Mouse (Mus musculus) right cerebral cortex, postnatal 25 days (tissue): ENCODE results near the gene Slc33a1.

Experiments used
- DNase-seq: peaks from one replicate; pipeline ENCODE4 v3.0.0; 2022

The Slc33a1 gene

DNA sequence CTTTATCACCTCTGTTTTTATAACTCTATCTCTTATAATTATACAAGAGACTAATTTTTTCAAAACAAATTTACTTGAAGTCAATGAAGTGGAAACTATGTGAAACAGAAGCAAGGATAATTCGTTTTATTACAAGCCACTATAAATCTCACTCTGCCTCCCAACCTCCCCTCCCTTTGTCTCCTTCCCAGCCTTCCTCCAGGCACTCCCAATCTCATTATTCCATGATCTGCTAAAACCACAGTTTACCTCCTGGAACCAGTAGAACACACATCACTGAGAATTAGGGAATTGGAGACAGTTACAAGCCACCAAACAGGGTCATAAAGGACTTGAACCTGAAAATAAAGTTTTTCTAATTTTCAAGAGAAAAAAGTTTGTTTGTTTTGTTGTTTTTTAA is 67.4 kb downstream of the Slc33a1 start:
- no peak for DNase-seq

DNA sequence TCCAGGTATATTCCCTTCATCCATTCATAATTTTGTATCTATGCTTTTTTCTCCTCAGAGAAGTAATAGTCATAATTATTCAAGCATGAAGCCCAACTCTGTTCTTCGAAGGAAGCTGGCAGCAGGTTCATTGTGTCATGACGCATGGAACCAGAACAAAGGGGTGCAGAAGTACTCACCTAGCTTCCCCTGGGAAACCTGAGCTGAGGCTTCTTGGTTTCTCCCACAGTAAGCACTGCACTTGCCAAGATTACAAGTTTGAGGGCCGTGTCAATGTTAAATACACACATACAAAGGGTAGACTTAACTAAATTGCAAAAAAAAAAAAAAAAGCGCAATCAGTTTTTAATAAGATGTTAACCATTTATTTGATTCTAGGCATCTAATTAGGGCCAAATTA is 68.3 kb downstream of the Slc33a1 start:
- DNase-seq, result no peak

DNA sequence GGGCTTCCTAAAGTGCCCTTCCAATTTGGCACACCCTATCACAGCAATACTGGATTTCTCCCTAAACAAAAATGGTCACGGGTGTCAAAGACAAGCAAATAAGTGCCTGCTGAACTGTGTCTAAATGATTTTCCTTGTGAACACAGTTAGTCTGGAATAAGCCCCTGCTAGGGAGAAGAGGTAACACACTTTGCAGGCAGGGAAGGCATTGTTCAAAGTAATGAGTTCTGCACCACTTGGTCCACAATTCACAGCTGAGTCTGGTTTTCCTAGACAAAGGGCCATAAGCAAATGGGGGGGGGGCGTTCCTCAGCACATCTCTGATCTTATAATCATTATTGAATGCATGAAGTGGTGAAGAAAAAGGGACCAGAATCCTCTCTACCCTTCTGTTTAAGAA is 68.8 kb downstream of the Slc33a1 start:
- DNase-seq, result no peak

DNA sequence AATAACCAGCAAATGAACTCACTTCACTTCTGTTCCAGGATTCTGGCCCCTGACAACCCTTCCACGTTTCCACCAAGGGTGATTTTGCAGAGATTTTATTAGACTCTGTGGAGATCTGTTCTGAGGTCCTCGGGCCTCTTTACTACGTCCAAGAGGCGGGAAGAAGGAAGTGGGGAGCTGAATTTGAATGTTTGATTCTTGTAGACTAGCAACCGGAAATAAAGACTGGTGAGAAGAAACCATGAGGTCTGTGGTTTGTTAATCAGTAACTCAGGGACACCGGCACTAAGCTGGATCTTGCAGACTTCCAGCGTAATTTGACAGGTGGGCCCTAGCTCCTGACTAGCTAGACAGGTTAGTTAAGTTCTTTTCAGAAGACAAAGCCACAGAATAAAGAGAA is 70.9 kb downstream of the Slc33a1 start:
- DNase-seq, result no peak

DNA sequence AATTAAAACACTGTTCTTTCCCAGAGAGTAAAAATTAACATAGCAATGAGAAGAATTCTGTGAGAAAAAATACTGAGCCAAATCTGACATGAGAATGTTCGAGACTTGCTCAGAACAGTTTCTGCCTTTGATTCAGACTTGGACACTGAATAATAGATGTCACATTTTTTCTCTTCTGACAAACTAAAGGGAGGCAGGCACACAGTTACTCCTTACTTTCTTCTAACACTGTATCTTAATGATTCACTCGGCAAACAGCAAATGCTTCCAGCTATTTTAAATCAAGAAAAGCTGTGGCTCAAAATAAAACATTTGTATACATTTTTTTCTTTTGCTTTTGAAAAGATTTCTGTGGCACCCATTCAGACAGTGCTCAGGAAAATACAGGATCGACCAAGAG is 72.4 kb downstream of the Slc33a1 start:
- no peak for DNase-seq
